Mouse (Mus musculus): Measurements from ENCODE around the gene Il9. TPM values are rescaled to one million over a fixed set of nuclear protein-coding genes. Genes with fewer than 3 reads are reported as not detected.

The Il9 gene
- polyA plus RNA-seq, 1 experiment from 2014 or later: not detected

DNA sequence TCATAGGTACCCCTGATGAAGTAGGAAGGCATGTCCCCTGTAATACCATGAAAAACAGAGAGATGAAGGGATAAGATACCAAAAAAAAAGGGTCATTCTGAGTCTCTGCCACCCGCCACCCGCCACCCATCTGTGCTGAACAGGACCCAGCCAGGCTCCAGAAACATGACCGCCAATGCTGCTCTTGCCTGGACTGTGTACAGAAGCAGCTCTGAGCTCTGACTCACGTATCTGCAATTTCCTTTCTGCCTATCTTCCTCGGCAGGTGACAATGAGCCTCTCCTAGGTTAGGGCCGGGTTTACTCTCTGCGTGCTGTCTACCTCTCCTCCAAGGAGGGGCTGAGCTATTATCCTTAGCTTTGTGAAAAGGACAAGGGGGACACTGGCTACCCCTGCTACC is 38.6 kb downstream of the Il9 start:
- WGBS (ENCODE audit: insufficient replicate concordance): 56% methylated on average over 7 of the region's 7 CpGs

DNA sequence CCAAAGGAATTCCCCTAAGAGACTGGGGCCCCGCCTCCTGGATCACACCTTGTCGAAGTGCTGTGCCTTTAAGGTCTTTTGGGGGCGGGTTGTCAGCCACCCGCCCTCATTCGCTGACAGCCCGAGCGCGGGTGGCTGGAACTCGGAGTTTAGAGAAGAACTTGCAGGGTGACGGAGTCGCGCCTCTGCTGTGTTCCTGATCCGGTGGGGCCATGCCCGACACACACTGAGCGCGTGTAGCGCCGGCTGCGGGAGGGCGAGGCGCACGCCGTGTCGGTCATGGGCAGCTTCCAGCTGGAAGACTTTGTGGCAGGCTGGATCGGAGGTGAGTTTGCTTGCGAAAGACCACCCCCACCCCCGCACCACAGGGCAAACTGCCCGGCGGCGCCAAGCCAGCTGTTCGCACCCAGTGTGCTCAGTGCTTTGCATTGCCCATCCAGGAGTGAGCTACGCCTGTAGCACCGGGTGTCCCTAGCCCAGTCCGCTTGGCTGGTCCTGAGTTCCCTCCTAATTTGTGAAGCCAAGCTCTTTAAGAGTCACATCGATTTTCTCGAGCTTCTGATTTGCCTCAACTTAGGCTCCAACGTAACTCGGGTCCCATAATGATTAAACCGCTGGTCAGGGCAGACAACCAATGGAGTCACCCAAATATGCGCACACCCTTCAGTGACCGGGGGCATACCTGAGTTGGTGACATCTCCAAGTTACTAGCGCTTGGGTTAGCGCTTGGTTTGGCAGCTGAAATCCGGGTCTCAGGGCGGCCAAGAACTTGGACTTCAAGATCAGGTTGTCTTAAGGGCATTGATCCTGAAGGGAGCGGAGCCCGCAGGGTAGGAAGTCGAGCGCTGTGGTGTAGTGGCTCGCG is 43.6 kb downstream of the Il9 start, which contains the start of gene Slc25a48:
Slc25a48 (plus strand) TSS at position 145 of the 865 bp plus-strand sequence.
- Histone ChIP-seq H3K4me3 (replicated peaks) (peak within 1 kb of the TSS; percentile 49), H3K9me3 (replicated peaks) (no peaks in the 10 kb centered on the region), H3K9ac (no peak within 1 kb of the TSS), H3K27ac (replicated peaks) (peak within 1 kb of the TSS; percentile 62), H3K4me2 (peak within 1 kb of the TSS; percentile 43), H3K27me3 (peaks cover 56% of the 10 kb centered on the region), H3K36me3 (replicated peaks) (no peaks in the 10 kb centered on the region), H3K4me1 (replicated peaks) (no peaks in the 10 kb centered on the region; the same call in 1 of the 2 replicates)
- peak; percentile 75 for ATAC-seq (ENCODE audit: insufficient read depth)
- 2% methylated on average over 49 of the region's 51 CpGs for WGBS (ENCODE audit: insufficient replicate concordance)

More for the DNA sequence above, 38.6 kb downstream of the Il9 start:
- H3K9ac ChIP-seq: no peak overlapping the region
- H3K4me1 ChIP-seq (replicated peaks): no peaks in the 10 kb centered on the region
- no peaks in the 10 kb centered on the region for H3K9me3 ChIP-seq (replicated peaks)
- H3K27me3 ChIP-seq: peaks cover 26% of the 10 kb centered on the region
- no peak for ATAC-seq (ENCODE audit: insufficient read depth)
- H3K4me3 ChIP-seq (replicated peaks): no peak overlapping the region
- no peak overlapping the region for H3K27ac ChIP-seq (replicated peaks)
- no peaks in the 10 kb centered on the region for H3K36me3 ChIP-seq (replicated peaks)
- H3K4me2 ChIP-seq: no peak overlapping the region

DNA sequence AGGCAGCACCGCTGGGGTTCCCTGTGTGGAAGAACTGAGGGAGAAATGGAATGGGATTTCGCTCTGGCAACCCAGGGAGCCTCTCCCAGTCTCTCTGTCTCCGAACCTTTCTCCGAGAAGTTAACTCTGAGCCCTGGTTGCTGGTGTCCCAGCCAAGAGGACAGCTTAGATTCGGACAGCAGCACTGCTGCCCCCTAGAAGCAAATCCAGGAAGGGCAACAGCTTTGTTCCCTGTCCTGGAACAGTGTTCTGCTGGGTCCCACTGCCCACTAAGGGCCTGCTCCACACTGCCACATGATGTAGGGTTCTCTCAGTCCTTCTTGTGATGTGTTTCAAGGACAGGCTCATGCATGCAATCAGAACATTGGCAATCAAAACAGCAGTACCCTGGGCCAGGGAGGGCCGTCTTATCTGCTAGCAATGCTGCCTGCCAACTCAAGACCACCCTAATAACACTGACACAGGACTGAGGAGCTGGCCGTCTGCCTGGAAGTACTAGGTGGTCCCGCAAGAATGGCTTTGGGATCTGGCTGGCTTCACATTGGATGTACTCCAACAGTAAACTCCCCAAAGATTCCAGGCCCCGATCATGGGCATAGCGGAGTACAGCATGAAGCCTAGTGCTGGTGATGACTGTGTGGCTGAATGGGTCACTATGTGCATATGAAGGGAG is 46.3 kb downstream of the Il9 start:
- Histone ChIP-seq H3K27ac (replicated peaks) (no peak overlapping the region), H3K4me1 (replicated peaks) (no peaks in the 10 kb centered on the region; the same call in 1 of the 2 replicates), H3K36me3 (replicated peaks) (no peaks in the 10 kb centered on the region), H3K9me3 (replicated peaks) (no peaks in the 10 kb centered on the region), H3K4me3 (replicated peaks) (no peak overlapping the region), H3K27me3 (peaks cover 53% of the 10 kb centered on the region), H3K9ac (no peak overlapping the region), H3K4me2 (no peak overlapping the region)
- WGBS (ENCODE audit: insufficient replicate concordance): 53% methylated on average over 10 of the region's 10 CpGs
- ATAC-seq (ENCODE audit: insufficient read depth): no peak

DNA sequence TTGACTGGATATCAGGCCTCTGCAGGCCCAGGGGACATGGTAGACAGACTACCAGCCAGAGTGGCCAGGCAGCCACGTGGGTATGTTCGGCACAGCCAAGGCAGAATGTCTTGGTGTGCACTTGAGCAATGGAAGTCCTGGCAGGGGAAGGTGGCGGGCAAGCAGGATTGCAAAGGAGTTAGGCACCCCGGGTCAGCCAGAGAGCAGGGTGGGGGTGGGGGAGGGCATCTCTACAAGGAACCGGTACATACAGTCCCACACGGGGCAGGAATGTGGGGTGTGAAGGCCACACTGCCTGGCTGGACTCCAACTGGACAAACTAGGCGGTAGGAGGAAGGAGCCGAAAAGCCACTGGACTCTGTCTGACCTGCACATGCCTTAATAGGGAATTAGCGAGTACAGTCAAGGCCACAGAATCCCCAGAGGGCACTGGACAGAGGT is 47.7 kb downstream of the Il9 start:
- Histone ChIP-seq H3K9ac (no peak overlapping the region), H3K27me3 (peaks cover 39% of the 10 kb centered on the region), H3K27ac (replicated peaks) (no peak overlapping the region), H3K9me3 (replicated peaks) (no peaks in the 10 kb centered on the region), H3K4me1 (replicated peaks) (no peaks in the 10 kb centered on the region; the same call in 1 of the 2 replicates), H3K4me3 (replicated peaks) (no peak overlapping the region), H3K4me2 (no peak overlapping the region), H3K36me3 (replicated peaks) (no peaks in the 10 kb centered on the region)
- WGBS (ENCODE audit: insufficient replicate concordance): 58% methylated on average over 9 of the region's 9 CpGs
- peak; percentile 46 for ATAC-seq (ENCODE audit: insufficient read depth)

DNA sequence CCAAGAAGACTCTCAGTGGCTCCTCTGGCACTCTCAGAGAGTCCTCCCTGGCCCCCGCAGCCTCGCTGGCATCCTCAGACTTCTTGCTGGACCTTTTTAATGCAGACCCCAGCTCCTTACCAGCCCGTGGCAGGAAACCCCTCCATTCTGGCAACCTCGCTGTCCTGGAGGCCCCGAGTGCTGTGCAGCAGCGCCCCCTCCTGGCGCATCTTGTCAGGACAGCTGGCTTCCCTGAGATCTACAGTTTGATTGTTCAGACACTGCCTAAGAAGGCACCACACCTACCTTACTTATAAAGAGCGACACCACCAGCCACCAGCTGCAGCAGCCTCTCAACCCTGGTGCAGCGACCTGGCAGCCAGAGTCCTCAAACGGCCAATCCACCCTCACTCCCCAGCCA is 48.6 kb downstream of the Il9 start:
- no peak for ATAC-seq (ENCODE audit: insufficient read depth)
- Histone ChIP-seq H3K9me3 (replicated peaks) (no peaks in the 10 kb centered on the region), H3K27me3 (peaks cover 31% of the 10 kb centered on the region), H3K4me1 (replicated peaks) (no peaks in the 10 kb centered on the region; the same call in 1 of the 2 replicates), H3K9ac (no peak overlapping the region), H3K4me2 (no peak overlapping the region), H3K36me3 (replicated peaks) (no peaks in the 10 kb centered on the region), H3K27ac (replicated peaks) (no peak overlapping the region), H3K4me3 (replicated peaks) (no peak overlapping the region)
- WGBS (ENCODE audit: insufficient replicate concordance): 13% methylated on average over 10 of the region's 10 CpGs

DNA sequence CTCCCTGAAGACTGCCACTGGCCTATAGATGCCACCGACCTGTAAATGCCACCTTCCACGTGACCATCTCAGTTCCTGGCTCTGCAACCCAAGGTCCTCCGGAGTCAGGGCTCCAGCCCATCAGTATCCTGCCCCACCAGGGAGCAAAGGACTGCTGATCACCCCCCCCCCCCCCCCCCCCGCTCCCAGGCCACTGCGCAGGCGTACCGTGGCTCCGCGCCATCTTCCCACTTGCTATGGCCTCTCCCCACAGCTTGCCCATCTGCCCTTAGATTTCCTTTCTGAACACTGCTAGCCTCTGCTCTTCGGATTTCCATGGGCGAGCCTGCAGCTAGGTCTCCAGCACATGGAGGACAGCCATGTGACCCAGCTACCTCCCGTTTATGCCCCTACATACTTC is 49.5 kb downstream of the Il9 start:
- Histone ChIP-seq H3K27ac (replicated peaks) (no peak overlapping the region), H3K36me3 (replicated peaks) (no peaks in the 10 kb centered on the region), H3K9ac (no peak overlapping the region), H3K4me3 (replicated peaks) (no peak overlapping the region), H3K27me3 (peaks cover 21% of the 10 kb centered on the region), H3K4me2 (no peak overlapping the region), H3K9me3 (replicated peaks) (no peaks in the 10 kb centered on the region), H3K4me1 (replicated peaks) (no peaks in the 10 kb centered on the region; the same call in 1 of the 2 replicates)
- WGBS (ENCODE audit: insufficient replicate concordance): 62% methylated on average over 11 of the region's 12 CpGs
- ATAC-seq (ENCODE audit: insufficient read depth): no peak

Other genes with a start within 250 kb of the Il9 start
- not detected in 2 replicates for gene Neurog1, start 230.1 kb downstream of the Il9 start, polyA plus RNA-seq (2015; fragmentation: Nextera tagmentation; extraction: Ambion mirVana)
- 0.08 and 0.16 TPM in 2 replicates for gene Cxcl14, start 185.7 kb downstream of the Il9 start, polyA plus RNA-seq (2015; fragmentation: Nextera tagmentation; extraction: Ambion mirVana)
- not detected in 2 replicates for gene Gm3045, start 55.7 kb downstream of the Il9 start, polyA plus RNA-seq (2015; fragmentation: Nextera tagmentation; extraction: Ambion mirVana)
- gene Slc25a48, start 43.9 kb downstream of the Il9 start, polyA plus RNA-seq (2015; fragmentation: Nextera tagmentation; extraction: Ambion mirVana): 0.93 and 1.3 TPM in 2 replicates
- gene Fbxl21, start 40.2 kb upstream of the Il9 start, polyA plus RNA-seq (2015; fragmentation: Nextera tagmentation; extraction: Ambion mirVana): 0.47 and 0.86 TPM in 2 replicates
- gene Lect2, start 66.3 kb upstream of the Il9 start, polyA plus RNA-seq (2015; fragmentation: Nextera tagmentation; extraction: Ambion mirVana): 50.1 and 52.1 TPM in 2 replicates
- 9.7 and 11.1 TPM in 2 replicates for gene Tgfbi, start 127.3 kb upstream of the Il9 start, polyA plus RNA-seq (2015; fragmentation: Nextera tagmentation; extraction: Ambion mirVana)
- 3.3 and 3.8 TPM in 2 replicates for gene Smad5, start 220.8 kb upstream of the Il9 start, polyA plus RNA-seq (2015; fragmentation: Nextera tagmentation; extraction: Ambion mirVana)

Measured in liver, embryonic 15.5 days (tissue).